Mouse (Mus musculus): ENCODE results near the gene Lrba. TPM values are rescaled to one million over a fixed set of nuclear protein-coding genes. Genes with fewer than 3 reads are reported as not detected.

Gene Lrba
- total RNA-seq, 2 experiments from 2014 or later: 25.0 to 26.2 TPM

- no peak for DNase-seq
These were observed 573.5 kb downstream of the Lrba start for GRCm38 (mm10) chr3:86797871-86798460.

DNA sequence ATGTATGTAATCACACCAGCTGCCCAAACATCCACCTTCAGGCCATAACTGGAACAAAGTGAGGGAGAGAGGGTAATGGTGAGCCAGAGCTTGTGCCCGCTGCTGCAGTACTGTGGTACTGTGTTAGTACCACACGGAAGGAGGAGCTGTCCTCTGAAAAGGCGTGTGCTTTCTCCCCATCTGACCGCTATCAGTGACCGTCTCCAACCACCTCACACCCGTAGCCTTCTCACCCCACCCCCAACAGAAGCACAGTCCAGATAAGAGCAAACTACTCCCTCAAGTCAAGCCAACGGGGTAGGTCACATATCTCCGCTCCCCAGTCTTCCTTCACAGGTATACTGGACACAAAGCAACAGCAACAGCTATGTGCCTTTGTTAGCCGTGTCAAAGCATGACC lies 574.6 kb downstream of the Lrba start:
- DNase-seq: no peak

GRCm38 (mm10) chr3:86800841-86801240 lies 576.4 kb downstream of the Lrba start:
- no peak for DNase-seq

- no peak for DNase-seq
These were observed 578.3 kb downstream of the Lrba start for GRCm38 (mm10) chr3:86802825-86803224.

DNA sequence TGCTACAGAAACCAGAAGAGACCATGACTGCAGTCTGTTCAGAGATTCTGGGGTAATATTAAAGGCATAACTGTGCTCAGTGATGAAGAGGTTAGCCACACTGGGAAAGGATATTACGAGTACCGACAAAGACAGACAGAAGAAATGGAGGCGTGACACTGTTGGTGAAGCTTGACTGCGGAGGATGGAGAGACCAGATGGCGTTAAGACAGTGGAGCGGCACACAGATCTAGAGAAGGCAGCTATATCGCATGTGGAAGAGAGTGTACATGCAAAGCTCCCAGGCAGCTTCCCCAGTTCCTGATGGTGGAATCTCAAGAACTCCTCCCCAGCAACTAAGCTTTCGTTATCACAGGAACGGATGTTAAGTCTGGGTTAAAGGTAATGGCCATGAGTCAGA lies 579.8 kb downstream of the Lrba start:
- no peak for DNase-seq

DNA sequence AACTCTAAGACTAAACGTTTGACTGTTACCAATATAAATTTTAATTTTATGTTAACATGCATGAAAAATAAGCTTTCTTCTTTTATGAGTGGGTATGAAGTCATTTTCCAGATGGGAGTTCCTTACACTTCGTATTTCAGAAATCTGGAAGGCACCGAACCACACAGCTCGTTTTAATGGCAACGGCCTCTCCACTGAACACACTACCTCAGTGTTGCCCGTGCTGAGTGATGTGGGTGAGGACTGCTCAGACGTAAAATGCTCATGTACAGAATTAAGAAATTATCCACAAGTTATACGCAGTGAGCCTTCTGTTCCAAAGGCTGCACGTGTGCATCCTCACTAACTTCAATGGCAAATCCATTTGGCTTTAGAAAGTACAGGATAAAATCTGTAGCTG lies 582.4 kb downstream of the Lrba start:
- no peak for DNase-seq

DNA sequence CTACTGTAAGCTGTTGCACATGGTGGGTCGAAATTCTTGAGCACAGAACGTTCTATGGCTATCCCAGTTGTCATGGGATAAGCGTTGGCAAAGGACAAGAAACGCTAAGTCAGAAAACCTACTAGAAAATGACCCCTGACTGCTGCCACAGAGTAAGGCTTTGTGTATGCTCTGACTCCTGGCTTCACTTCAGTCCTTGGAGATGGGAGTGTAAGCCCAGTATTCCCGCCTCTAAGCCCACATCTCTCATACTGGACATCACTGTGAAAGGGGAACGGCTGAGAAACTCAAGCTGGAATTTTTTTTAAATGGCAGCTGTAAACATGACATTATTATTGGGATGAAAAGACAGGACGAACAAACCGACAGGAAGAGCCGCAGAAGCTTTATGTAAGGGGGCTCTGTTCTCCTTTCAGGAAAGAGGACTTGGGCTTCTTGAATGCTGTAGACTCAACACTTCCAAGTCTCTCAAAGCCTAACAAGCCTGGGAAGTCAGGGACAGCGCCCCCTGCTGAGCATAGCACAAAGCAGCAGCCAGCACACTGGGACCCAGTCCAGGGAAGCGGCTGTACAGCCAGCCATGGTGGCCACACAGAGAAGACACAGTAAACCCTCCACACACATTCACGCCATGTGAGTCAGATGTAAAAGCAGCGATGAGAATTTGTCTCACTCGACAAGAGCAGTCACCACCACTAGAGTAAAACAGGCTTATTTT lies 583.4 kb downstream of the Lrba start:
- no peak for DNase-seq

DNA sequence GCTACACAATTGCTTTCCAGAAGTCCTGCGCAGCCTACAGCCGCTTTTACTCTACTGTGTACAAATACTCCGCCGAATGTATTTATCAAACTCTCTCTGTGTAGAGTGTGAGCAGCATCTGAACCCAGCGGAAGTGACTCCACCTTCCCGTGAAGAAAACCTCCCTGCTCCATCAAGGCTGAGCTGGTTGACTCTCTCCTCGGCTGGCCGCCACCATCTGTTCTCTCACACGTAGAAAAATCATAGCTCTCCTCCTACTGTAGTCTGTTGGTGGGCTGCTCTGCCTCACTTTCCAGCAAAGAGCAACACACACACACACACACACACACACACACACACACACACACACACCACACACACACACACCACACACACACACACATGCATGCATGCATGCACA lies 584.7 kb downstream of the Lrba start:
- DNase-seq: no peak

DNA sequence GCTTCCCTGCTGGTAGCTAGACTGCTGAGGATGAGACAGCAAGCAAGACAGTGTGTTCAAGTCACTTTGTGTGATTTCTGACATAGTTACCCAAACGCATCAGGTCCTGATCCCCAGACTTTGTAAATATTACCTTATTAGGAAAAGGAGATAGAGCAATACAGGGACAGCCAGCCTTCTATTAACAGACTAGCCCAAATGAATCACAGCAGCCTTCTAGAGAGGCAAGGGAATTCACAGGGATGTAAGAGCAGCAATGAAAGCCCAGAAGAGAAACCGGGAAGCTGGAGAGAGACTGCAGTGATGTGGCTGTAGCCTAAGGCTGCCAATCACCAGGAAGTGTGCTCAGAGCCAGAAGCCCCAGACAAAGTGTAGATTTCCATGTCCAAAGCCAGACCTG lies 585.2 kb downstream of the Lrba start:
- DNase-seq: no peak

- no peak for DNase-seq
These were observed 586.4 kb downstream of the Lrba start for GRCm38 (mm10) chr3:86810908-86811307.

- DNase-seq: peak; percentile 88
These were observed 588.2 kb downstream of the Lrba start for GRCm38 (mm10) chr3:86812689-86813088.

GRCm38 (mm10) chr3:86818001-86818585 lies 593.6 kb downstream of the Lrba start:
- no peak for DNase-seq

GRCm38 (mm10) chr3:86819372-86819771 lies 594.9 kb downstream of the Lrba start:
- DNase-seq: no peak

- DNase-seq: no peak
These were observed 595.9 kb downstream of the Lrba start for GRCm38 (mm10) chr3:86820344-86820743.

GRCm38 (mm10) chr3:86821383-86821782 lies 596.9 kb downstream of the Lrba start:
- DNase-seq: no peak

GRCm38 (mm10) chr3:86827506-86827905 lies 603.0 kb downstream of the Lrba start:
- DNase-seq: no peak

DNA sequence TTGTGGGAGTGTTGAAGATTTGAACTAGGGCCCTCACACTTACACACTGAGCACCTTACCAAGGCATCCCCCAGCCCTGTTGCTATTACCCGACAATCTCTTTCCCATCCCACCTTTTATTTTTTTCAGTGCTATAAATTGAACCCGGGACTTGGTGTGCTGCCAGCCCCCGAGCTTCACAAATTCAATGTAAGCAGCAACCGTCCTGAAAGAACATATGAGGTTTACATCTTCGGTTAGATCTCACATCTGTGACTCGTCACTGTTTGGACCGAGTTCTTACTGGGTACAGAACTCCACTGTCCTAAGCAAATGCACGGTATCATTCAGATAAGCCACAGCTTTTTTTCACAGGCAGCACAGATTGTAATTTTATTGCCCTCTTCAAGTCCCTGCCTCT lies 607.6 kb downstream of the Lrba start:
- no peak for DNase-seq

Other genes starting within 250 kb of the Lrba start
- gene Prss48, start 222.2 kb upstream of the Lrba start, total RNA-seq (2021): not detected
- 100 to 1,000 TPM; 535 to 579 TPM for gene Rps3a1, start 82.0 kb upstream of the Lrba start, total RNA-seq (2021)

Measured in heart, adult 18-20 months (tissue).